Mouse (Mus musculus) cerebellum, adult 2 months (tissue): Measurements from ENCODE around the gene Olfr71. TPM values are rescaled to one million over a fixed set of nuclear protein-coding genes. Genes with fewer than 3 reads are reported as not detected.

Source experiments
- DNase-seq, 2 experiments: peaks; one replicate each; pipeline ENCODE4 v3.0.0; 2021
- H3K27ac ChIP-seq: fragments of 200-500 bp; 2 replicates; pipeline ENCODE4 v1.5.1; 2012; ENCODE audit warnings: low read length, control low read depth, inconsistent platforms; ENCODE audit not compliant: insufficient read depth
- H3K27me3 ChIP-seq: fragments of 200-500 bp; 2 replicates; pipeline ENCODE4 v1.6.1; 2012; ENCODE audit warnings: inconsistent platforms, mild to moderate bottlenecking, low read length, moderate library complexity; ENCODE audit not compliant: control insufficient read depth, insufficient read depth
- H3K4me1 ChIP-seq: fragments of 200-500 bp; 2 replicates; pipeline ENCODE4 v1.6.1; 2011; ENCODE audit warnings: low read length; ENCODE audit not compliant: control insufficient read depth, insufficient read depth
- H3K4me3 ChIP-seq: fragments of 200-500 bp; replicated peaks from 2 replicates; pipeline ENCODE3; 2011; ENCODE audit warnings: mild to moderate bottlenecking, low read depth, low read length, control low read depth; ENCODE audit not compliant: insufficient read depth
- CTCF ChIP-seq: fragments of 200-500 bp; IDR thresholded peaks from 2 replicates; pipeline ENCODE4 v1.5.1; 2011; ENCODE audit warnings: low read depth, mild to moderate bottlenecking, control low read depth, low read length, moderate library complexity, borderline replicate concordance; ENCODE audit not compliant: insufficient read depth
- POLR2A ChIP-seq: fragments of 200-500 bp; IDR thresholded peaks from 2 replicates; pipeline ENCODE4 v1.6.1; 2011; ENCODE audit warnings: low read length, control low read depth, borderline replicate concordance; ENCODE audit not compliant: insufficient read depth
- WGBS: fragments of 180-500 bp; shearing (Covaris S2); methylation state at CpG from one replicate; pipeline ENCODE4 v1.1.7; 2018; 5-methylcytosine and 5-hydroxymethylcytosine counted together
- polyA plus RNA-seq: library from polyadenylated mRNA; depleted of rRNA; stranded (reverse); fragments of >200 nt; gene quantifications from 2 replicates; pipeline ENCODE4 v1.2.3, GENCODE M21; 2012

Gene Olfr71
- polyA plus RNA-seq, 1 experiment = not detected

- no peak overlapping the region for H3K27ac ChIP-seq
- no peaks in the 10 kb centered on the region for H3K27me3 ChIP-seq
- 48% methylated on average over 7 of the region's 7 CpGs for WGBS
- DNase-seq = peak in 1 of 2 experiments; percentile 55
- TF ChIP-seq POLR2A (no peak), CTCF (no peak)
- no peak overlapping the region for H3K4me3 ChIP-seq
- peaks cover 18% of the 10 kb centered on the region for H3K4me1 ChIP-seq
Observed at GRCm38 (mm10) chr4:43679416-43680043, 30.5 kb downstream of the Olfr71 start.

- peak in 1 of 2 experiments; percentile 53 for DNase-seq
- no peak overlapping the region for H3K4me3 ChIP-seq
- 44% methylated on average over 6 of the region's 6 CpGs for WGBS
- H3K4me1 ChIP-seq = peaks cover 22% of the 10 kb centered on the region
- no peak for TF ChIP-seq POLR2A
- no peak for TF ChIP-seq CTCF
- no peaks in the 10 kb centered on the region for H3K27me3 ChIP-seq
- H3K27ac ChIP-seq = no peak overlapping the region
Observed at GRCm38 (mm10) chr4:43678541-43678940, 31.5 kb downstream of the Olfr71 start.

- 79% methylated on average over 4 of the region's 4 CpGs for WGBS
- H3K27me3 ChIP-seq = no peaks in the 10 kb centered on the region
- no peak overlapping the region for H3K27ac ChIP-seq
- TF ChIP-seq POLR2A (no peak), CTCF (no peak)
- no peak overlapping the region for H3K4me3 ChIP-seq
- peaks cover 31% of the 10 kb centered on the region for H3K4me1 ChIP-seq
- DNase-seq = no peak
Observed at GRCm38 (mm10) chr4:43675608-43676007, 34.4 kb downstream of the Olfr71 start.

GRCm38 (mm10) chr4:43674974-43675373, 35.1 kb downstream of the Olfr71 start:
- no peak for TF ChIP-seq CTCF
- no peak for TF ChIP-seq POLR2A
- H3K4me1 ChIP-seq = peaks cover 32% of the 10 kb centered on the region
- 85% methylated on average over 5 of the region's 5 CpGs for WGBS
- H3K27ac ChIP-seq = no peak overlapping the region
- DNase-seq = no peak
- H3K4me3 ChIP-seq = no peak overlapping the region
- H3K27me3 ChIP-seq = no peaks in the 10 kb centered on the region

GRCm38 (mm10) chr4:43673703-43674102, 36.4 kb downstream of the Olfr71 start:
- no peak overlapping the region for H3K4me3 ChIP-seq
- H3K27me3 ChIP-seq = no peaks in the 10 kb centered on the region
- TF ChIP-seq CTCF (no peak), POLR2A (no peak)
- no peak overlapping the region for H3K27ac ChIP-seq
- peaks cover 19% of the 10 kb centered on the region for H3K4me1 ChIP-seq
- DNase-seq = no peak
- WGBS = 45% methylated on average over 8 of the region's 8 CpGs

GRCm38 (mm10) chr4:43672070-43672469, 38.0 kb downstream of the Olfr71 start:
- WGBS = 1% methylated on average over 2 of the region's 2 CpGs
- Histone ChIP-seq H3K4me1 (peaks cover 15% of the 10 kb centered on the region), H3K27ac (no peak overlapping the region), H3K4me3 (no peak overlapping the region), H3K27me3 (no peaks in the 10 kb centered on the region)
- DNase-seq = peak; percentile 85 to 91
- TF ChIP-seq CTCF = peak; percentile 78
- TF ChIP-seq POLR2A = no peak

- H3K4me3 ChIP-seq = peak overlapping the region; percentile 88
- H3K4me1 ChIP-seq = peaks cover 15% of the 10 kb centered on the region
- H3K27me3 ChIP-seq = no peaks in the 10 kb centered on the region
- peak in 1 of 2 experiments; percentile 78 for DNase-seq
- 0 out of 2 replicates have a peak overlapping the region, but pooled peaks have one; percentile 22 for H3K27ac ChIP-seq
- TF ChIP-seq POLR2A (no peak), CTCF (no peak)
- WGBS = under 1% methylated on average over 24 of the region's 25 CpGs
Observed at GRCm38 (mm10) chr4:43669428-43669794, 40.6 kb downstream of the Olfr71 start.

GRCm38 (mm10) chr4:43668782-43669427, 41.1 kb downstream of the Olfr71 start, which contains the start of the genes Tmem8b and Fam221b:
TSS of gene Tmem8b (plus strand) at chr4:43668971.
TSS of gene Fam221b (minus strand) at chr4:43669145.
- Histone ChIP-seq H3K27me3 (no peaks in the 10 kb centered on the region), H3K4me1 (peaks cover 15% of the 10 kb centered on the region), H3K27ac (peak within 1 kb of the TSS; percentile 52), H3K4me3 (peak within 1 kb of the TSS; percentile 88)
- TF ChIP-seq CTCF (no peak), POLR2A (peak; percentile 88)
- under 1% methylated on average over 39 of the region's 41 CpGs for WGBS
- DNase-seq = peak; percentile 94 to 95
